Mouse (Mus musculus) embryonic facial prominence, embryonic 11.5 days (tissue): ENCODE results near the gene Hmga1b. TPM values are rescaled to one million over a fixed set of nuclear protein-coding genes. Genes with fewer than 3 reads are reported as not detected.

ENCODE experiments used
- ATAC-seq: fragments of 200-750 bp; cut with Nextera tagmentation; replicated peaks from 2 replicates; pipeline ENCODE4 v1.8.0; 2017; ENCODE audit warnings: low read depth; ENCODE audit not compliant: insufficient number of reproducible peaks, low FRiP score, low TSS enrichment
- DNase-seq: peaks from one replicate; pipeline ENCODE4 v3.0.0-alpha.2; 2015; ENCODE audit warnings: low spot score
- H3K27ac ChIP-seq: fragments of 300-500 bp; sonication (generic); replicated peaks from 2 replicates; pipeline ENCODE4 v1.5.1; 2014; ENCODE audit warnings: mild to moderate bottlenecking, low read depth, low read length, control low read depth
- H3K27me3 ChIP-seq: fragments of 300-500 bp; sonication (generic); 2 replicates; pipeline ENCODE4 v1.6.1; 2014; ENCODE audit warnings: mild to moderate bottlenecking, low read length, moderate library complexity, mixed read lengths; ENCODE audit not compliant: control insufficient read depth, insufficient read depth
- H3K36me3 ChIP-seq: fragments of 300-500 bp; sonication (generic); replicated peaks from 2 replicates; pipeline ENCODE4 v1.6.1; 2014; ENCODE audit warnings: low read depth, mild to moderate bottlenecking, low read length, moderate library complexity, mixed read lengths; ENCODE audit not compliant: control insufficient read depth, insufficient read depth
- H3K4me1 ChIP-seq: fragments of 300-500 bp; sonication (generic); 2 replicates; pipeline ENCODE4 v1.6.1; 2014; ENCODE audit warnings: low read length, mixed read lengths; ENCODE audit not compliant: control insufficient read depth, insufficient read depth
- H3K4me2 ChIP-seq: fragments of 300-500 bp; sonication (generic); 2 replicates; pipeline ENCODE4 v1.6.1; 2014; ENCODE audit warnings: low read depth, mild to moderate bottlenecking, control low read depth, low read length, moderate library complexity
- H3K4me3 ChIP-seq: fragments of 300-500 bp; sonication (generic); 2 replicates; pipeline ENCODE4 v1.5.1; 2014; ENCODE audit warnings: low read depth, low read length, control low read depth
- H3K9ac ChIP-seq: fragments of 300-500 bp; sonication (generic); replicated peaks from 2 replicates; pipeline ENCODE4 v1.6.1; 2014; ENCODE audit warnings: mild to moderate bottlenecking, control low read depth, low read length
- H3K9me3 ChIP-seq: fragments of 300-500 bp; sonication (generic); replicated peaks from 2 replicates; pipeline ENCODE4 v1.6.1; 2016; ENCODE audit warnings: mild to moderate bottlenecking, low read length, inconsistent platforms, mixed read lengths; ENCODE audit not compliant: control insufficient read depth
- WGBS: fragments of 180-500 bp; shearing (Covaris S2); extraction: QIAGEN DNeasy Blood & Tissue Kit; methylation state at CpG from one replicate; pipeline ENCODE4 v1.1.7; 2014; 5-methylcytosine and 5-hydroxymethylcytosine counted together
- polyA plus RNA-seq: library from polyadenylated mRNA; unstranded; fragments of >200 nt; fragmentation: Nextera tagmentation; extraction: Ambion mirVana; gene quantifications from 2 replicates; pipeline ENCODE4 v1.2.1, GENCODE M21; 2014

Gene Hmga1b
- polyA plus RNA-seq, 1 experiment from 2014 or later: 9.0 TPM

GRCm38 (mm10) chr11:120740981-120741380 is 21.6 kb upstream of the Hmga1b start:
- no peak for ATAC-seq
- 90% methylated on average over 5 of the region's 5 CpGs for WGBS

GRCm38 (mm10) chr11:120744121-120744701 is 18.4 kb upstream of the Hmga1b start:
- H3K9ac ChIP-seq: no peak overlapping the region
- DNase-seq (no peak), ATAC-seq (no peak)
- H3K27me3 ChIP-seq: no peaks in the 10 kb centered on the region
- no peaks in the 10 kb centered on the region for H3K36me3 ChIP-seq
- H3K9me3 ChIP-seq: no peaks in the 10 kb centered on the region
- H3K4me1 ChIP-seq: no peaks in the 10 kb centered on the region
- no peak overlapping the region for H3K4me3 ChIP-seq
- WGBS: 68% methylated on average over 7 of the region's 7 CpGs
- no peak overlapping the region for H3K4me2 ChIP-seq
- H3K27ac ChIP-seq: no peak overlapping the region

More at GRCm38 (mm10) chr11:120740981-120741380, 21.6 kb upstream of the Hmga1b start:
- Histone ChIP-seq H3K9ac (no peak overlapping the region), H3K4me1 (no peaks in the 10 kb centered on the region), H3K27me3 (no peaks in the 10 kb centered on the region), H3K27ac (no peak overlapping the region), H3K9me3 (no peaks in the 10 kb centered on the region), H3K36me3 (no peaks in the 10 kb centered on the region), H3K4me2 (no peak overlapping the region), H3K4me3 (no peak overlapping the region)
- DNase-seq: no peak

- Histone ChIP-seq H3K9me3 (no peaks in the 10 kb centered on the region), H3K4me3 (no peak overlapping the region), H3K36me3 (no peaks in the 10 kb centered on the region), H3K27me3 (no peaks in the 10 kb centered on the region), H3K27ac (no peak overlapping the region), H3K9ac (no peak overlapping the region), H3K4me1 (no peaks in the 10 kb centered on the region), H3K4me2 (no peak overlapping the region)
- ATAC-seq: no peak
- no peak for DNase-seq
- 75% methylated on average over 4 of the region's 4 CpGs for WGBS
Measured at GRCm38 (mm10) chr11:120747974-120748373, 14.6 kb upstream of the Hmga1b start.

- WGBS: 58% methylated on average over 8 of the region's 8 CpGs
- H3K9me3 ChIP-seq: no peaks in the 10 kb centered on the region
- DNase-seq (no peak), ATAC-seq (no peak)
- no peak overlapping the region for H3K27ac ChIP-seq
- H3K36me3 ChIP-seq: no peaks in the 10 kb centered on the region
- H3K4me3 ChIP-seq: no peak overlapping the region
- H3K27me3 ChIP-seq: no peaks in the 10 kb centered on the region
- no peak overlapping the region for H3K4me2 ChIP-seq
- no peak overlapping the region for H3K9ac ChIP-seq
- no peaks in the 10 kb centered on the region for H3K4me1 ChIP-seq
Measured at GRCm38 (mm10) chr11:120749430-120749829, 13.2 kb upstream of the Hmga1b start.

GRCm38 (mm10) chr11:120751606-120752005 is 11.0 kb upstream of the Hmga1b start:
- Histone ChIP-seq H3K4me2 (no peak overlapping the region), H3K9ac (no peak overlapping the region), H3K36me3 (no peaks in the 10 kb centered on the region), H3K27me3 (no peaks in the 10 kb centered on the region), H3K4me3 (no peak overlapping the region), H3K4me1 (no peaks in the 10 kb centered on the region), H3K27ac (no peak overlapping the region), H3K9me3 (no peaks in the 10 kb centered on the region)
- ATAC-seq (no peak), DNase-seq (no peak)
- WGBS: 76% methylated on average over 4 of the region's 4 CpGs

- H3K27ac ChIP-seq: no peak overlapping the region
- H3K9ac ChIP-seq: no peak overlapping the region
- ATAC-seq: no peak
- 86% methylated on average over 9 of the region's 9 CpGs for WGBS
- H3K4me3 ChIP-seq: no peak overlapping the region
- no peaks in the 10 kb centered on the region for H3K36me3 ChIP-seq
- no peak overlapping the region for H3K4me2 ChIP-seq
- no peak for DNase-seq
- no peaks in the 10 kb centered on the region for H3K4me1 ChIP-seq
- H3K9me3 ChIP-seq: peaks cover 4% of the 10 kb centered on the region
- H3K27me3 ChIP-seq: 0 out of 2 replicates have a peak, but pooled peaks cover 3% of the 10 kb centered on the region
Measured at GRCm38 (mm10) chr11:120760236-120760635, 2.4 kb upstream of the Hmga1b start.

GRCm38 (mm10) chr11:120761811-120762671 is 553 bp upstream of the Hmga1b start:
- H3K4me1 ChIP-seq: no peaks in the 10 kb centered on the region
- no peak overlapping the region for H3K4me2 ChIP-seq
- 0 out of 2 replicates have a peak, but pooled peaks cover 3% of the 10 kb centered on the region for H3K27me3 ChIP-seq
- ATAC-seq (no peak), DNase-seq (no peak)
- WGBS: 68% methylated on average over 14 of the region's 14 CpGs
- H3K27ac ChIP-seq: no peak overlapping the region
- H3K9ac ChIP-seq: no peak overlapping the region
- H3K4me3 ChIP-seq: no peak overlapping the region
- H3K9me3 ChIP-seq: peaks cover 4% of the 10 kb centered on the region
- no peaks in the 10 kb centered on the region for H3K36me3 ChIP-seq
